Mouse (Mus musculus): ENCODE data around the gene Psmb5.

GRCm38 (mm10) chr14:54623334-54623733 is 5.5 kb upstream of the Psmb5 start:
- TF ChIP-seq POLR2A (IDR thresholded peaks at IDR 0.05; ENCODE audit: control insufficient read depth, low read depth, low read length) (no peak), CTCF (IDR thresholded peaks at IDR 0.05; ENCODE audit: control insufficient read depth, insufficient read depth, insufficient replicate concordance, low read depth, low read length) (no peak)

Measured in testis, adult 2 months (tissue).